Mouse (Mus musculus) hindbrain, postnatal 0 days (tissue): ENCODE measurements at regions not wholly inside any gene's neighbourhood (a gene's known extent, or its start where the extent isn't known, plus 50 kb on each side); places are given as distances from the start of the nearest gene placed in this dataset.

ENCODE experiments used
- ATAC-seq: fragments of 200-750 bp; cut with Nextera tagmentation; 2 replicates; pipeline ENCODE4 v1.8.0; 2017; ENCODE audit warnings: mild to moderate bottlenecking, moderate TSS enrichment, moderate library complexity
- DNase-seq: peaks from one replicate; pipeline ENCODE4 v3.0.0-alpha.2; 2015; ENCODE audit warnings: low spot score
- H3K27ac ChIP-seq: fragments of 300-500 bp; sonication (generic); 2 replicates; pipeline ENCODE4 v1.5.1; 2014; ENCODE audit warnings: mild to moderate bottlenecking
- H3K27me3 ChIP-seq: fragments of 300-500 bp; sonication (generic); 2 replicates; pipeline ENCODE4 v1.6.1; 2014; ENCODE audit warnings: low read length, mixed read lengths; ENCODE audit not compliant: insufficient read depth
- H3K36me3 ChIP-seq: fragments of 300-500 bp; sonication (generic); 2 replicates; pipeline ENCODE4 v1.6.1; 2014; ENCODE audit warnings: low read length, mixed read lengths; ENCODE audit not compliant: insufficient read depth
- H3K4me1 ChIP-seq: fragments of 300-500 bp; sonication (generic); 2 replicates; pipeline ENCODE4 v1.6.1; 2014; ENCODE audit warnings: antibody characterized with exemption, low read length, mixed read lengths; ENCODE audit not compliant: insufficient read depth
- H3K4me2 ChIP-seq: fragments of 300-500 bp; sonication (generic); 2 replicates; pipeline ENCODE4 v1.6.1; 2014; ENCODE audit warnings: low read depth, mild to moderate bottlenecking, low read length, moderate library complexity, mixed read lengths
- H3K4me3 ChIP-seq: fragments of 300-500 bp; sonication (generic); 2 replicates; pipeline ENCODE4 v1.5.1; 2014; ENCODE audit warnings: low read length
- H3K9ac ChIP-seq: fragments of 300-500 bp; sonication (generic); replicated peaks from 2 replicates; pipeline ENCODE4 v1.6.1; 2014; ENCODE audit warnings: mild to moderate bottlenecking, low read length, moderate library complexity, mixed read lengths
- H3K9me3 ChIP-seq: fragments of 300-500 bp; sonication (generic); 2 replicates; pipeline ENCODE4 v1.6.1; 2016; ENCODE audit warnings: low read length, mixed read lengths
- CTCF ChIP-seq: IDR thresholded peaks from 2 replicates; pipeline ENCODE4 v1.5.1; 2016; ENCODE audit warnings: antibody characterized with exemption, control low read depth, low read depth
- WGBS: fragments of 180-500 bp; shearing (Covaris S2); extraction: QIAGEN DNeasy Blood & Tissue Kit; methylation state at CpG from one replicate; pipeline ENCODE4 v1.1.7; 2014; 5-methylcytosine and 5-hydroxymethylcytosine counted together

DNA sequence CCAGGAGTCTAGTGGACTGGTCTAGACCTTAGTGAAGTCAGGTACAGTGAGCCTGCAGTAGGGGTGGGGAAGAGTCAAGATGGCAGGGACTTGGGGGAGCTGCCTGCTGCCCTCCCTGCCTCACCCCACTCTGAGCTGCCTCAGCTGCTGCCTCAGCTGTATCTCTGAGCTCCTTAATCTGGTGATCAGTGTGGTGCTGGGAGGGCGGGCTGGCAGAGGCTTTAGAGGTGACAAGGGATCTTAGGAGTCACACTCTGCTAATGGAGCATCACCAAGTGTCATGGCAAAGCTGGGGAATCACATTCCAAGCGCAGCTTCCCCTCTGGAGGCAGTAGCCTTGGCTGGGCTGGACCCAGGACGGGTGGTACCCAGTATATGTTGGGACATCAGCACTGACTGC lies 61.8 kb upstream of the Polg start:
- ATAC-seq, result no peak
- peaks cover 37% of the 10 kb centered on the region for H3K4me1 ChIP-seq

DNA sequence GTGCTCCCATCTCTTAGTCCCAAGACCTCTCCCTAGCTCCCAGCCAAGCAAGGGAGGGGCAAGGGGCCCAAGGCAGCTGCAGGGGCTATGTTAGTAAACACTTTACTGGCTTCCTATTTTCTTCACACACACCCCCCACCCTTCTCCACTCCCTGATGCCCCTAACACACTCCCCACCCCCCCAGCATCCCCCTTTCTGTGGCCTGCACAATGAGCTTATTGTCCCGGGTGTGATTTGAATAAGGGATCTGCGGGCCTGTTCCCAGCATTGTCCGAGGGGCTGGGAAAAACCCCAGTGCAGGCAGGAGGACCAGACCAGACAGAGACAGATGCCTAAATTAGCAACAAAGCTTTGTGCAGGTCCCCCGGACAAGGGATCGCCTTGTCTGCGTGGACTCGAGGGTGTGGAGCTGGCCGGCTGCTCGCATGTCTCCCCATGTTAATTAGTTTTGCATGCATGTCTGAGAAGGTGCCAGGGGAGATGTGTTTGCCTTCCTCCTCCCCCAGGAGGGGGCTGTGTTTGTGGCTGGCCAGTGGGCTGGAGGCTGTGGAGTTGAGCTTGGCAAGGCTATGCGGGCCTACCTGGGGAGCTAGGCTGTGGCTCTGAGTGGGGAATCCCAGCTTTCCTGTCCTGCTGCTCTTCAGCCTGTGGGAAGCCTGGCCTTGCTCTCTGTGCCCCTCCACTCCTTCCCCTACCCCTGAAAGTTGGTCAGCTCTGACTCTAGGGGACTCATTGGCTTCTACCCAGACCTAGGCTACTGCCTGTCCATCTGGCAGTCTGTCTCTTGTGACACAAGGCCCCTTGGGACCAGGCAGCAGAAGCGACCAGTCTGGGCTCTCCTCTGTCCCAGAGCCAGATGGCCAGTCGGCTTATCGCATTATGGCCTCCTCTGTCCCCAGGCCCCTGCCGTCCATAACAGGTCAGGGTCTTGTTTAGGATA lies 59.8 kb upstream of the Polg start:
- Histone ChIP-seq H3K36me3 (peaks cover 18% of the 10 kb centered on the region; the same call in 1 of the 2 replicates), H3K4me3 (no peak overlapping the region), H3K9me3 (no peaks in the 10 kb centered on the region), H3K9ac (0 out of 2 replicates have a peak overlapping the region, but pooled peaks have one; percentile 9), H3K27ac (peak overlapping the region; percentile 97), H3K27me3 (no peaks in the 10 kb centered on the region), H3K4me2 (no peak overlapping the region), H3K4me1 (peaks cover 36% of the 10 kb centered on the region)
- TF ChIP-seq CTCF, result no peak; the same call in 1 of the 2 replicates
- WGBS, result 7% methylated on average over 14 of the region's 14 CpGs
- peak; percentile 89 for ATAC-seq
- peak; percentile 82 for DNase-seq

More for the DNA sequence above, 61.8 kb upstream of the Polg start:
- DNase-seq, result no peak
- H3K36me3 ChIP-seq, result peaks cover 18% of the 10 kb centered on the region; the same call in 1 of the 2 replicates
- no peak overlapping the region for H3K4me3 ChIP-seq
- H3K9ac ChIP-seq, result no peak overlapping the region
- no peaks in the 10 kb centered on the region for H3K9me3 ChIP-seq
- no peaks in the 10 kb centered on the region for H3K27me3 ChIP-seq
- H3K4me2 ChIP-seq, result no peak overlapping the region
- H3K27ac ChIP-seq, result peak overlapping the region; percentile 27; the same call in 1 of the 2 replicates
- no peak for TF ChIP-seq CTCF
- 36% methylated on average over 3 of the region's 3 CpGs for WGBS

DNA sequence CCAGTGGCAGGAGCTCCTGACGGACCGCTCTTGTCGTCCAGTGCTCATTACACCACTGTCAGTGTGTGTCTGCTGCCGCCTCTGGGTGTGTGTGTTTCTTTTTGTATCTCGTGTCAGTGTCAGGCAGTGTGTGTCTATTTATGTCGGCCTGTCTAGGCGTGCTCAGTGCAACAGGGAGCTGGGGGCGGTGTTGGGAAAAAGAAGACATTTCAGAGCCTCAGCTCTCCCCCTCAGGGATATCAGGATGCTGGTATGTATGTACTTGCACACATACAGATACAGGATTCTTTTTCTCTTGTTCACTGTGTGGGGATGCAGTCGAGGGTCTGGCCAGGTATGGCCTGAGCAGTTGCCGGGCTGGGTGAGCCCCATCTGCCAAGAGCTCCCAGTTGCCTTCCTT lies 58.8 kb upstream of the Polg start:
- TF ChIP-seq CTCF, result no peak
- DNase-seq, result no peak
- no peaks in the 10 kb centered on the region for H3K9me3 ChIP-seq
- H3K36me3 ChIP-seq, result peaks cover 17% of the 10 kb centered on the region; the same call in 1 of the 2 replicates
- 24% methylated on average over 10 of the region's 10 CpGs for WGBS
- H3K9ac ChIP-seq, result 0 out of 2 replicates have a peak overlapping the region, but pooled peaks have one; percentile 2
- no peak overlapping the region for H3K4me2 ChIP-seq
- H3K4me3 ChIP-seq, result no peak overlapping the region
- no peak for ATAC-seq
- peaks cover 47% of the 10 kb centered on the region for H3K4me1 ChIP-seq
- H3K27ac ChIP-seq, result peak overlapping the region; percentile 97
- no peaks in the 10 kb centered on the region for H3K27me3 ChIP-seq

DNA sequence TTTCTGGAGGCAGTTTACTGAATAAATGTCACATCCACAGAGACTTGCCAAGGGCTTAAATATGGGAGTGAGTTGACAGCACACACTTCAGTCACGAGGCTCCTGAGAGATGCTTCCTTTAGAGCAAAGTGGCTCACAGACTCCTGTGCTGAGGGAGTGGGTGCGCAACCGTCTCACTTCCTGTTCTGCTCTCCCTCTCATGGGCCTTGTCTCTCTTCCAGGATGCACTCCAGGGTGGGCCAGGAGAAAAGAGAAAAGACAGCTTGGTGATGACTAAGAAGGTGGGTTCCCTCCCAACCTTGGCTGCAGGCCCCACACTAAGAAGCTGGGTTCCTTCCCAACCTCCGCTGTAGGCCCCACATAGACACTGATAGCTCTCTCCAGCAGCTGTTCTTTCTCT lies 57.5 kb upstream of the Polg start:
- 29% methylated on average over 4 of the region's 4 CpGs for WGBS
- H3K36me3 ChIP-seq, result peaks cover 11% of the 10 kb centered on the region; the same call in 1 of the 2 replicates
- DNase-seq (no peak), ATAC-seq (no peak)
- no peak for TF ChIP-seq CTCF
- no peak overlapping the region for H3K9ac ChIP-seq
- peak overlapping the region; percentile 97 for H3K27ac ChIP-seq
- peaks cover 55% of the 10 kb centered on the region for H3K4me1 ChIP-seq
- no peak overlapping the region for H3K4me3 ChIP-seq
- H3K9me3 ChIP-seq, result no peaks in the 10 kb centered on the region
- no peaks in the 10 kb centered on the region for H3K27me3 ChIP-seq
- no peak overlapping the region for H3K4me2 ChIP-seq

DNA sequence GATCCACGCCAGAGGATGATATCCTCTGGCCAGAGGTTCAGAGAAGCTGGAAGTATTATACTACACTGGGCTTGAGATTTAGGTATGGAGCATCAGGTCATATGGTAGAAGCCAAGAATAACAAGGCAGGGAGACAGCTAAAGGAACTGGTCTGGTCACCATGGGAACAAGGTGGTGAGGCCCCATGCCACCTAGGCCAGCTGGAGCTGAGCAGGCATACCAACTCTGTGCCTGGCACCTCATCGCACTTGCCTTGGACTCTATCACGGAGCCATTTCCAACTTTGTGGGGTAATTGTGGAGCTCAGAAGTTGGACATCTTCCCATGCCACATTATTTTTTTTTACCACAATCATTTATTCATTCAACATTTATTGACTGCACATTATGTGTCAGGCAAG lies 55.9 kb upstream of the Polg start:
- ATAC-seq (no peak), DNase-seq (no peak)
- Histone ChIP-seq H3K4me2 (no peak overlapping the region), H3K27me3 (no peaks in the 10 kb centered on the region), H3K4me1 (peaks cover 61% of the 10 kb centered on the region), H3K9me3 (no peaks in the 10 kb centered on the region), H3K4me3 (no peak overlapping the region), H3K9ac (no peak overlapping the region), H3K36me3 (peaks cover 11% of the 10 kb centered on the region; the same call in 1 of the 2 replicates), H3K27ac (peak overlapping the region; percentile 97)
- no peak for TF ChIP-seq CTCF
- 52% methylated on average over 3 of the region's 3 CpGs for WGBS

DNA sequence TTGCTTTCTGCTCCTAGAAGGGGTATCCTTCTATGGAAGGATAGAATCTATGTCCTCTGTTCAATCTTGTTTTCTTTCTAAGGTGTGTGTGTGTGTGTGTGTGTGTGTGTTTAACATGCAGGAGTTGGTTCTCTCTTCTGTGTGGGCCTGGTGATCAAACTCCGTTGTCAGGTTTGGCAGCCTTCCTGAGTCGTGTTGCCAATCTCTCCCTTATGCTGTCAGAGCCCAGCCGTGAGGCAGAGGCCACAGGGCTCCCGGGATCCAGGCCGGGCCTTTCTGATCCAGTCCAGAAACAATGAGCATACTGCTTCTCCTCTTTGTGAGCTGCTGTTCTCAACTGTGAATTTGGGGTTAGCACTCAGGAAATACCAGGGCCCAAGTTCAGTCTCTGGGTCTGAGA lies 55.1 kb upstream of the Polg start:
- DNase-seq (peak; percentile 76), ATAC-seq (no peak)
- 15% methylated on average over 5 of the region's 5 CpGs for WGBS

More for the DNA sequence above, 55.1 kb upstream of the Polg start:
- Histone ChIP-seq H3K4me3 (no peak overlapping the region), H3K27ac (peak overlapping the region; percentile 97), H3K9ac (no peak overlapping the region), H3K9me3 (no peaks in the 10 kb centered on the region), H3K4me2 (no peak overlapping the region), H3K36me3 (peaks cover 11% of the 10 kb centered on the region; the same call in 1 of the 2 replicates), H3K27me3 (no peaks in the 10 kb centered on the region), H3K4me1 (peaks cover 61% of the 10 kb centered on the region)
- TF ChIP-seq CTCF, result no peak
